In the genomic region with DNA sequence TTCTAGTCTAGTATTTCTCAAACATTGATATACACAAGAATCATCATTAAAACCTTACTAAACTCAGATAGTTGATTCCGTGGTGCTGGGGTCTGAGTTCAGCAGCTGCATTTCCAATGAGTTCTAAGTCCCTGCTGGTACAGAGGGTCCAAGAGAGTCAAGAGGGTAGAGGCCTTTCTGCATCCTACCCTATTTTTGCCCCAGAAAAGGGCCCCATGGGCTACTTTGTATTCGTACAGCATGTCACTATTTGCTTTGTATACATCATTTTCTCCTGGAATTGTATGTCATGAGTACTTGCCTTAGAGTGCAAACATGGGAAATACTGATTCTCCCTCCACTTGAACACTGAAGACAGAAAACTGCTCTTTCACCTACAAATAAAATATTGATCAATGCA, we compare ENCODE assay signal across 17 mouse cellular contexts. TPM values are rescaled to one million over a fixed set of nuclear protein-coding genes. Genes with fewer than 3 reads are reported as not detected.
DNase-seq lines count a peak whose midpoint lies in the region; ATAC-seq lines count a peak whose summit lies in the region.
"Had no signal": no experiment of that assay in that cellular context is flagged by ENCODE, and none has a peak within 500 bp of the region (broad histone marks: within the 10 kb centered on the region; RNA-seq: fewer than 3 reads in every experiment).

No protein-coding gene starts in this region.

- peak; percentile 1 for DNase-seq in embryo, embryonic 11 days
- no peak for DNase-seq in embryo, embryonic 10 days (ENCODE audit: low spot score)
- DNase-seq in midbrain, embryonic 11.5 days (ENCODE audit: low spot score, missing footprints), result peak; percentile 84
- no peak for DNase-seq in kidney, postnatal 14 days
- DNase-seq: kidney, adult 2 months; kidney, postnatal 10 days; liver, postnatal 0 days; lung, postnatal 14 days; thymus, postnatal 14 days had no signal

- H3K4me1 ChIP-seq in midbrain, embryonic 11.5 days (ENCODE audit: control insufficient read depth, insufficient read depth, low read length), result no peaks in the 10 kb centered on the region
- no peaks in the 10 kb centered on the region; the same call in 1 of the 2 replicates for H3K4me1 ChIP-seq in midbrain, embryonic 16.5 days (ENCODE audit: control insufficient read depth, insufficient read depth, low read length)
- H3K4me1 ChIP-seq in hindbrain, embryonic 15.5 days (replicated peaks), result no peaks in the 10 kb centered on the region
- no peaks in the 10 kb centered on the region for H3K4me1 ChIP-seq in intestine, embryonic 15.5 days (replicated peaks)
- H3K4me1 ChIP-seq: heart, embryonic 10.5 days had no signal

- H3K9me3 ChIP-seq in midbrain, embryonic 11.5 days (ENCODE audit: control insufficient read depth, low read length), result no peaks in the 10 kb centered on the region
- H3K9me3 ChIP-seq in midbrain, embryonic 16.5 days (replicated peaks; ENCODE audit: control insufficient read depth, low read length, poor library complexity, severe bottlenecking), result no peaks in the 10 kb centered on the region
- no peaks in the 10 kb centered on the region for H3K9me3 ChIP-seq in hindbrain, embryonic 15.5 days
- no peaks in the 10 kb centered on the region for H3K9me3 ChIP-seq in intestine, embryonic 15.5 days
- H3K9me3 ChIP-seq: heart, embryonic 10.5 days had no signal

- ATAC-seq in midbrain, embryonic 11.5 days (ENCODE audit: low FRiP score), result peak; percentile 79
- no peak for ATAC-seq in midbrain, embryonic 16.5 days
- no peak for ATAC-seq in hindbrain, embryonic 15.5 days (ENCODE audit: low FRiP score, low read depth)
- no peak for ATAC-seq in intestine, embryonic 15.5 days
- ATAC-seq: CD4-positive, CD25-positive, alpha-beta regulatory T cell, adult 4 months; liver, postnatal 0 days; Patski had no signal

- no peak overlapping the region for H3K4me3 ChIP-seq in midbrain, embryonic 11.5 days (ENCODE audit: low read depth, low read length)
- no peak overlapping the region for H3K4me3 ChIP-seq in midbrain, embryonic 16.5 days (ENCODE audit: low read depth, low read length)
- no peak overlapping the region for H3K4me3 ChIP-seq in hindbrain, embryonic 15.5 days
- H3K4me3 ChIP-seq in intestine, embryonic 15.5 days (replicated peaks), result no peak overlapping the region
- H3K4me3 ChIP-seq: heart, embryonic 10.5 days; left cerebral cortex, adult 2 months had no signal

- no peak overlapping the region for H3K4me2 ChIP-seq in midbrain, embryonic 11.5 days
- H3K4me2 ChIP-seq in midbrain, embryonic 16.5 days (ENCODE audit: low read length), result no peak overlapping the region
- H3K4me2 ChIP-seq in hindbrain, embryonic 15.5 days, result no peak overlapping the region
- H3K4me2 ChIP-seq in intestine, embryonic 15.5 days (replicated peaks), result no peak overlapping the region

- peak overlapping the region; percentile 86 for H3K27ac ChIP-seq in midbrain, embryonic 11.5 days (ENCODE audit: low read depth, low read length)
- H3K27ac ChIP-seq in midbrain, embryonic 16.5 days (ENCODE audit: low read length), result no peak overlapping the region
- H3K27ac ChIP-seq in hindbrain, embryonic 15.5 days (replicated peaks), result 0 out of 2 replicates have a peak overlapping the region, but pooled peaks have one; percentile 20
- no peak overlapping the region for H3K27ac ChIP-seq in intestine, embryonic 15.5 days
- H3K27ac ChIP-seq: heart, embryonic 10.5 days; left cerebral cortex, adult 2 months had no signal

- H3K36me3 ChIP-seq in midbrain, embryonic 11.5 days (ENCODE audit: control insufficient read depth, insufficient read depth, low read length), result no peaks in the 10 kb centered on the region
- H3K36me3 ChIP-seq in midbrain, embryonic 16.5 days (ENCODE audit: control insufficient read depth, insufficient read depth, low read length), result no peaks in the 10 kb centered on the region
- no peaks in the 10 kb centered on the region for H3K36me3 ChIP-seq in hindbrain, embryonic 15.5 days
- no peaks in the 10 kb centered on the region for H3K36me3 ChIP-seq in intestine, embryonic 15.5 days
- H3K36me3 ChIP-seq: heart, embryonic 10.5 days had no signal

- WGBS in midbrain, embryonic 11.5 days, result 27% methylated on average over 2 of the region's 2 CpGs
- 34% methylated on average over 2 of the region's 2 CpGs for WGBS in midbrain, embryonic 16.5 days
- 23% methylated on average over 2 of the region's 2 CpGs for WGBS in hindbrain, embryonic 15.5 days
- WGBS in intestine, embryonic 15.5 days, result 75% methylated on average over 2 of the region's 2 CpGs

- peaks cover 3% of the 10 kb centered on the region for H3K27me3 ChIP-seq in midbrain, embryonic 11.5 days (ENCODE audit: control insufficient read depth, insufficient read depth, low read length)
- H3K27me3 ChIP-seq in midbrain, embryonic 16.5 days (ENCODE audit: control insufficient read depth, insufficient read depth, low read depth, low read length), result no peaks in the 10 kb centered on the region
- H3K27me3 ChIP-seq in hindbrain, embryonic 15.5 days, result no peaks in the 10 kb centered on the region
- H3K27me3 ChIP-seq in intestine, embryonic 15.5 days (replicated peaks), result no peaks in the 10 kb centered on the region; the same call in 1 of the 2 replicates

- no peak overlapping the region for H3K9ac ChIP-seq in midbrain, embryonic 11.5 days (ENCODE audit: low read length)
- H3K9ac ChIP-seq in midbrain, embryonic 16.5 days (ENCODE audit: low read depth, low read length), result no peak overlapping the region
- H3K9ac ChIP-seq in hindbrain, embryonic 15.5 days, result no peak overlapping the region
- no peak overlapping the region for H3K9ac ChIP-seq in intestine, embryonic 15.5 days
- H3K9ac ChIP-seq: liver, postnatal 0 days had no signal

RNA-seq across cellular contexts. Expression of a gene that starts 24.4 kb away (rescaled TPM):
- polyA plus RNA-seq in midbrain, embryonic 11.5 days (2014; fragmentation: Nextera tagmentation; extraction: Ambion mirVana), result 103 and 116 TPM in 2 replicates
- 269 and 294 TPM in 2 replicates for polyA plus RNA-seq in midbrain, embryonic 16.5 days (2015; fragmentation: Nextera tagmentation; extraction: Ambion mirVana)
- polyA plus RNA-seq in hindbrain, embryonic 15.5 days (2015; fragmentation: Nextera tagmentation; extraction: Ambion mirVana), result 218 and 241 TPM in 2 replicates
- polyA plus RNA-seq in intestine, embryonic 15.5 days (2015; fragmentation: Nextera tagmentation; extraction: Ambion mirVana), result 8.7 and 8.9 TPM in 2 replicates
- polyA plus RNA-seq: CD4-positive, CD25-positive, alpha-beta regulatory T cell, adult 4 months; liver, adult 2 months had no signal

Comparison
In these comparisons a context has a peak if more than half of its experiments do, and no peak if none do; other contexts are left out.
1. DNase-seq: peak in embryo, embryonic 11 days (single experiment) and midbrain, embryonic 11.5 days (single experiment); none in embryo, embryonic 10 days (single experiment) and kidney, postnatal 14 days (single experiment).
2. H3K27ac ChIP-seq: peak in midbrain, embryonic 11.5 days (single experiment) and hindbrain, embryonic 15.5 days (single experiment); none in midbrain, embryonic 16.5 days (single experiment) and intestine, embryonic 15.5 days (single experiment).
3. RNA of a gene that starts 24.4 kb away (polyA plus RNA-seq): 269 to 294 TPM in midbrain, embryonic 16.5 days, 218 to 241 TPM in hindbrain, embryonic 15.5 days and 103 to 116 TPM in midbrain, embryonic 11.5 days; 8.7 to 8.9 TPM in intestine, embryonic 15.5 days; every median in the first group is over 10 times any median in the second.